Mouse (Mus musculus): ENCODE measurements around the gene Rce1. TPM values are rescaled to one million over a fixed set of nuclear protein-coding genes. Genes with fewer than 3 reads are reported as not detected.
"Not testable (repeated sequence)": the region's sequence is repeated elsewhere in the genome, so short reads cannot be mapped to it uniquely, and the experiment has no call there.

Rce1 gene
- total RNA-seq, 2 experiments from 2014 or later, result 4.6 to 5.7 TPM

DNA sequence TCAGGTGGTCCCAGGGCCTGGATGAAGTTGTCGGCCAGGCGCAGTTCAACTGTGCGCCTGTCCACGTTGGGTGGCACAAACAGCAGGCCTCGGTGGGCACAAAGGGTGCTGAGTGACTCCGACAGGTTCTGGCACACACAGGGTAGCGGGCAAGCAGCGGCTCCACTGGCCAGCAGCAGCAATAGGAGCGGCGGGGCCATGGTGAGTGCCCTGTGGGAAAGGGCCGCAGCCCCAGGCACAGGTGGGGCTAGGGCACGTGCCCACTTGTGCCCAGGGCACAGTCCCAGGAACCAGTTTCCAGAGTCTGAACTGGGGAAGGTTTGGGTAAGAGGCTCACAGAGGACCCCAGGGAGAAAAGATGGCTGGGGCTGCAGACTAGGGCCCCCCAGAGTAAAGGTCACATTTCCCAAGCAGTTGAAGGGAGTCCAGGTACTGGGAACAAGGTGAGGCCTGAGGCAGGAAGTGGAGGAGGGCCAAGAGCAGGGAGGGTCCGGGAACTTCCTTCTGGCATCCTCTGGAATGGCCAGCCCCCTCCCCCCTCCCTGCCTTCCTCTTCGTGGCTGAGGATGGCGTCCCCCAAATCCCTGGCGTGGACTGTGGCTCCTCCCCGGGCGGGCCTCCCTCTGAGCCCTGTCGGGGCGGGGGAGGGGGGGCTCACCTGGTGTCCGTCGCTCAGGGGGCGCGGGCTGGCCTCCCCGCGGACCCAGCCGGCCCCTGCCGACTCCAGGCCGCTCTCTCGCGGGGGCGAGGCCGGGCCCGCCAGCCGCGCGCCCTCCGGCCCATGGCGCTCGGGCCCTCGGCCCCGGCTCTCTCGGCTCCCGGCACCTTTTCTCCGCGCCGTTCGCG is 10.9 kb downstream of the Rce1 start:
- DNase-seq, result no peak
- intact Hi-C loops (cut with DNase I), result loop anchor here (2.0 kb wide), 1 partner anchor 116 kb away; the partner anchor contains the start of gene 2010003K11Rik

DNA sequence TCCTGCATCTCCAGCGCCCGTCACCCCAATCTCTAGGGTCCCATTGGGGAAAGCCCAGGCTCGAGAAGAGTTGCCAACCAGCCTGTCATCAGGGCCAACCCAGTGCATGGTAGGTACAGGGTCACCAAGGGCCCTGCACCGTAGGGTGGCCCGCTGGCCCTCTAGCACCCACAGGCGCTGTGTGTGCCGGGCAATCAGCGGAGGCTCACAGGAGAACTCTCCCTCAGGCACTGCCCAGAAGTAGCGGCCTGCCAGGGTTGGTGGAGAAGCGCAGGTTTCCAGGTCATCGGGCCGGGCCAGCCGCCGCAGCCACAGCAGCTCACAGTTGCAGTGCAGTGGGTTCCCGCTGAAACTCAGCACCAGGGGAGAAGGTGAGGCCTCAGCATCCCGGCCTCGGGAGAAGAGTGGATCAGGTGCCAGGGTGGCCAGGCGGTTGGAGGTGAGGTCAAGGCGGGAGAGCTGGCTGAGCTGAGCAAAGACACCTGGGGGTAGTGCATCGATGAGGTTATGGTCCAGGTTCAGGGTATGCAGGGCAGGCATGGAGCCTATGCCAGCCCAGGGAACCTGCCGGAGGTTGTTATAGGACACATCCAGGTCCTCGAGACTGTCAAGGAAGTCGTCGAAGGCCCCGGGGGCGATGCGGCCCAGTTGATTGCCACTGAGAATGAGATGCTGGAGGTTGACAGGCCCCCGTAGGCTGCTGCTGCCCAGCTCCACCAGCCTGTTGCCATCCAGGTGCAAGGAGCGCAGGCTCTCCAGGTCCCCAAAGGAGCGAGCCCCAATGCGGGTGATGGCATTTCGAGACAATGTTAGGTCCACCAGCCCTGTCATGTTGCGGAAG is 11.8 kb downstream of the Rce1 start:
- intact Hi-C loops (cut with DNase I), result loop anchor here (2.0 kb wide), 1 partner anchor 115 kb away; the partner anchor contains the start of gene 2010003K11Rik
- DNase-seq, result no peak

DNA sequence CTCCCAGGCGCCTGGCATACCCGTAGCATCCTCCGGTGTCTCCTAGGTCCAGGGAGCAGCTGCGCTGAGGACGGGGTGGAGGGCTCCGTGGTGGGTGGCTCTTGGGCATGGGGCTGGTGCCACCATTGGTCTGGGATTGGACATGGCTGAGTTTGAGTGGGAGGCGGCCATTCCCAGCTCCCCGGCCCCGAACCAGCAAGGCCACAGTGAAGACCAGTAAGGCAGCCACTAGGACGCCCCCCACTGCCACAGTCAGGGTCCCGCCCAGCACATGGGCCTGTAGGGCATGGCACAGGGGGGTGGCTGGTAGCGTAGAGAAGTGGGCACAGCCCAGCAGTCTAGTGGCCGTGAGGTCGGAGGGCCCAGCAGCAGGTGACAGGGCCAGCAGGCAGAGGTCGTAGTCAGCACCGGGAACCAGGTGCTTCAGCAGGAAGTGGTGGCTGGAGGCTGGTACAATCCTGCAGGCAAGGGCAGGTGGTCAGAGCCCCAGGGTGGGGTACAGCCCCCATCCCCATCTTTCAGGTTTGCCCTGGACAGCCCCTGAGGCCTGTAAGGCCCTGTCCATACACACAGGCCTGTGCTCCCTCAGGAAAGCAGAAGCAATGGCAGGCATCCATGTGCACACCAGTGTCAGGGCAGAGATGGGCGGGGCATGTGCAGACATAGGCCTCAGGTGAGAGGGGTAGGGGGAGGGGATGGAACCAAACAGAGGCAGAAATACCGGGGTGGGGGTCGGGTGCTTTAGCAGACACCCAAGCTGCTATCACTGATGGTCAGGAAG is 13.1 kb downstream of the Rce1 start:
- intact Hi-C loops (cut with DNase I), result no loop called here
- DNase-seq, result no peak

DNA sequence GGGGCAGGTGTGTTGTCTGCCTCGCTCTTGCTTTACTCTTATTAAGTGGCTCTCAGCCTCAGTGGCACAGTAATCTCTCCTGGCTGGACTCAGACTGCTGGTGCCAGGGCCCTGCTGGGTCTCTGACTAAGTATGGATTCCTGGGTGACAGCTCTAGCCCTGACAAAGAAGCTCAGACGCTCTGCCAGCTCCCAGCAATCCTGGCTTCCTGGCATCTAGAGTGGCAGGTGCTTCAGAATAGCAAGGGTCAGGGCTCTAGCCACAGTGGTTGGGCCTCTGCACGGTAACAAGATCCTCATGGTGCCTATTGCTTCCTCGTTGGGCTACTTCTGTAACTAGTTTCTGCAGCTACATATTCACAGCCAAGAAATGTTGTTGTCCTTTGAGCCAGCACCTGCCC is 15.3 kb downstream of the Rce1 start:
- intact Hi-C loops (cut with DNase I), result no loop called here
- DNase-seq, result no peak

DNA sequence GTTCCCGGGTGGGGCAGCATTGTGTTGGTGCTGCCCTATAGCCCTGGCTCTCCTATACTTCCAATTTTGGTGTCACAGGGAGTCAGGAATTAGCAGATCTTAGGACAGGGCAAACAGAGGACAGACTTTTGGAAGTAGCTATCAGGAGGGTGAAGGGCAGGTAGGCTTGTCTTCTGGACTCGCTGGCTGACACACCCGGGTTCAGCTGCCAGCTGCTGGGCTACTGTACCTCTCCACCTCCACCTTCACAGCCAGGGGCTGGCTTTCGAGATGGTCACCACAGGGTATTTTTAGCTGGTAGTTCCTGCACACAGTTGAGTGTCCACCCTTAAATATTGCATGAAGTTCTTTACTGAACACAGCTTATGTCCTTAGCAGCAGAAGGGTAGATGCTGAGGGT is 16.9 kb downstream of the Rce1 start:
- no peak for DNase-seq
- intact Hi-C loops (cut with DNase I), result no loop called here

DNA sequence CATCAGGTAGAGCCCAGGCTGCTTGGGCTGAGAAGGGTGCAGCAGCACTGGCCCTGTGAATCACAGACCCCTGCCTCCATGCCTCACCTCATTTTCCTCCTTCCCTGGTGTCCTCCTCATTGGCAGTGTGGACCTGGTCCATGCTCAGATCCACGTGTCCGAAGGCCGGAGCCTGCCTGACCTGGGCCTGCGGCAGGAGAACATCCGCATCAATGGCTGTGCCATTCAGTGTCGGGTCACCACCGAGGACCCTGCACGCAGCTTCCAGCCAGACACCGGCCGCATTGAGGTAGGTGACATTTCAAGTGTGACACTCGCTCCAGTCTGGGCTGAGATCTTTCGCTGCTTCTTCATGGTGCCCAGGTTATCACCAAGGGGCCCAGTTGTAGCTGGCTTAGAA is 18.0 kb downstream of the Rce1 start:
- intact Hi-C loops (cut with DNase I), result no loop called here
- DNase-seq, result no peak

DNA sequence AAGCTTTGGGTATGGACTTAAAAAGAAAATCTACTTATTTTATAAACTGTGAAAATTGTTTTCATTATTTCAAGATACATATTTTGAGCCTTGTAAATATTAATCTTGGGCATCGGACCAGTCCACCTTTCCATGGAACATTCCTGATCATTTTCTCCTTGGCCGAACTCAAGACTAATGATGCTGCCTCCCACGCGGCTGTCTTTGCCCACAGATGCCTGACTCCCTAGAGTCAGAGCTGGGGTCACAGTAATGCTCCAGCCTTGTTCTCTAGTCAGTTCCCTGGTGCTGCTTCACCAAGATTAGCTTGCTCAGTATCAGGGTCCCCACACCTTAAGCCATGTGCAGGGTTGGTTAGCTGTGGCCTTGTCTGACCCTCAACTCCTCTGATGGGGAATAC is 19.8 kb downstream of the Rce1 start:
- DNase-seq, result no peak
- intact Hi-C loops (cut with DNase I), result no loop called here

DNA sequence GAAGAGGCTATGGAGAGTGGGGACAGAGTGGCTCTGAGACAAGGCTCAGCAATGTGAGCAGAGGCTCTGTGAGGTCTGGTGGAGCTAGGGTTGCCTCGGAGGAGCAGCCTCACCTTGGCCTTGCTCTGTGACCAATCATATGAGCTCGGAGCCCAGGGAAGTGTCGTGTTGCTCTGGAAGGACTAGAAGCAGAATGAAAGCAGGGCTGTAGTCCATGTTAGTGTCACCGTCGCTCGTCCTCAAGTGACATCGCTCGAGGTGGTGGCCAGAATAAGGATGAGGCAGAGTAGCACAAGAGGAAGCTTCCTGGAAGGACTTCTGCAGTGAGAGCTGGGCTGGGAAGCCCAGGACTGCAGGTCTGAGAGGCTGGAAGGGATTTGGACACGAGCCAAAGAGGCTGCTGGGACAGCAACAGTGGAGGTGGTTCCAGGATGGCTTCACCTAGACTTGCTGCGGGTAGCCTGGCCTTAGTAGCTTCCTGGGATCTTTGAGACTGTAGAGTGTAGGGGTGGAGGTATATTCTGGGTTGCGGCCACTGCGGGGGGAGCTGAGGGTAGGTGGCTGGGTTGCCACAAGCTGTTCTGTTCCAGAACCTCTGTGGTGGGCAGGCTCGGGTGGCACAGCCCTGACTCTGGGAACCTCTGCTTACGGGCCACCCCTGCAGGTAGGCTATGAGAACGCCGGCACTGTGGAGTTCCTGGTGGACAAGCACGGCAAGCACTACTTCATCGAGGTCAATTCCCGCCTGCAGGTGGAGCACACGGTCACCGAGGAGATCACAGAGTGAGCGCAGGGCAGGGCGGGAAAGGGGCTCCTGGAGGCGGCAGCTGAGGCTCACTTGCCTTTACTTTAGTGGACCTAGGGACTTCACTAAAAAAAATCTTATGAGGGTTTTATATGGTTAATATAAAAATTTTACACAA is 21.4 kb downstream of the Rce1 start:
- intact Hi-C loops (cut with DNase I), result no loop called here
- no peak for DNase-seq

DNA sequence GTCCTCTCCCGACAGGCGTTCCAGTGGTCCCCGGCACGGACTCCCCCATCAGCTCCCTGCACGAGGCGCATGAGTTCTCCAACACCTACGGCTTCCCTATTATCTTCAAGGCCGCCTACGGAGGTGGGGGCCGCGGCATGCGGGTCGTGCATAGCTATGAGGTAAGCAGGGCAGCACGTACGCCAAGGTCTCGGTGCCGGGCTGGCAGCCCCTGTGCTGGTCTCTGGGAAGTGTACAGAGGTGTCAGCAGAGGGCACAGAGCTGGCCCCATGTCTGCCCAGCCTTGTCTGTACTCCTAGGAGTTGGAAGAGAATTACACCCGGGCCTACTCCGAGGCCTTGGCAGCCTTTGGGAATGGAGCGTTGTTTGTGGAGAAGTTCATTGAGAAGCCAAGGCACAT is 23.0 kb downstream of the Rce1 start:
- no peak for DNase-seq
- intact Hi-C loops (cut with DNase I), result no loop called here

DNA sequence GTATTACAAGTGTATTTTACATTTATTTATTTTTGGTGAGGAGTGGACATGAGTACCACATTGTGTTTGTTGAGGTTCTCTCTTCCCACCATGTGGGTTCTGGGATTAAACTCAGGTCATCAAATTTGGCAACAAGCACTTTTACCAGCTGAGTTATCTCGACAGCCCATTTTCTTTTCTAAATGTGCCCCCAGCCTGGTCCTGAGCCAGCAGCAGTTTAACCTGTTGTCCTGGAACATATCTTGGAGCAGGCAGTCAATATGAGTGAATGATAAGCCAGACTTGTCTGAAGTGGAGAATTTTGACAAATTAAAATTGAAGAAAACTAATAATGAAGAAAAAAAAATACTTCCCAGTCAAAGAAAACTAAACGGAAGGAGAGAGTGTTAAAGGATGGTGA is 29.4 kb downstream of the Rce1 start:
- intact Hi-C loops (cut with DNase I), result no loop called here
- DNase-seq, result no peak

DNA sequence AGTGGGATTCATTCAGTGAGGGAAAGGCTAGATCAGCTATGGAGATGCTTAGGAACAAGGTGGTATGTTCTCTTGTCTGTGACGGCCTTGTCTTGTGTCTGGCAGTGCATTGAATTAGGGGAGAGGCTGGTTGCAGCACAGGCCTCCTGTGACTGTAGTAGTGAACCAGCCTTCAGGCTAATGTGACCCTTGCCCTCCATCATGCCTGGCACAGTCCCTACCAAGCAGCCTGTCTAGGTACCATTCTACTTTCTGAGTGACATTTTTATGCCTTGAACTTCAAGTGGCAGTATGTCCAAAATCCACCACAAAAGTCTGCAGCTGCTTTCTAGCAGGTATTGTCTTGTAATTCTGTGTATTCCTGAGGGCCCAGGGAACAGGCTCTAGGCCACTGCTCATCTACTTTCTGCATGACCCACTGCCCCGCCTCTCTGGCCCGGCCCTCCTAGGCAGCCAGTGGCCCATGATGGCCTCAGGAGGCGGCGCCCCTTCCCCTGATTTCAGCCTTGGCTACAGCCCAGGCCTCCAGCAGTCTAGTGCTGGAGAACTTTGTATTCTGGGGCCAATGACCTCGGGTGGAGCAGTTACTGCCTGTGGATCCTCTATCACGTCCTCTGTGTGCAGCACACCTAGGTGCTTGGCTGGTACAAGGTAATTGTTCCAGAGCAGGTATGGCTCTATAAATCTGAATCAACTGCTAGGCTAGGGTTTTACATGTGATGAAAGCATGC is 31.5 kb downstream of the Rce1 start:
- intact Hi-C loops (cut with DNase I), result no loop called here
- no peak for DNase-seq

DNA sequence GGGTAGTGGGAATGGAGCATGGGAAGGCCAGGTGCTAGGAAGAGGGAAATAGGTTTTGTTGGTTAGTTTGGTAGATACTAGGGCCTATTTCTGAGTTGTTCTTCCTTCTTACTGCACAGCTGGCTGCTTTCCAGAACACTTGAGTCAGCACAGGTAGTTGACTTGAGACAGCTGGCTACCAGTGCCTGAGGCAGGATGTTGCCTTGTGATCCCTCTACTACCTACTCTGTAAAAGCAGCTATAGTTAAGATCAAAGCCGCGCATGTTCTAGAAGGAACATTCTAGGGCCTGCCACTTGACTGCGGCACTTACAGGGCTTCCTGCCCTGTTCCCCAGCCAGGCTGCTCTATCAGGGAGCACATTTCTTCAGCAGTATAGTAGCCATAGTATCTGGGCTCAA is 35.4 kb downstream of the Rce1 start:
- DNase-seq, result no peak
- intact Hi-C loops (cut with DNase I), result no loop called here

DNA sequence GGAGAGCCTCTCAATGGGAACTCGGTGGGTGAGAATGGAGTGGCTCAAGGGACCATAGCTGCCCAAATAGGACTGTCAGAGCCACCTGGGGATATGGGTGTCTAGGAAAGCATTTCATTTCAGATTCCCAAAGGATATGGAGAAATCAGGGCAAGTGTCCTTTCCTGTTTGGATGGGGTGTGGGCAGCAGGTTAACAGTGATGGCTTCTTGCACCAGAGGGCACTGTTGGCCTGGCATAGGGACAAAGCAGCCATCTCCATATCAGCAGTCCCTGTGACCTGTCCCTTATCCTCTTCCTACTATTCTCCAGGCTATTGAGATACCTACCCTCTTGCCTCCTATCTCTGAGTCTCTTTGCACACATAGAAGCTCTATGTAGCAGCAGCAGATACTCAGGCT is 36.4 kb downstream of the Rce1 start:
- intact Hi-C loops (cut with DNase I), result no loop called here
- DNase-seq, result no peak

DNA sequence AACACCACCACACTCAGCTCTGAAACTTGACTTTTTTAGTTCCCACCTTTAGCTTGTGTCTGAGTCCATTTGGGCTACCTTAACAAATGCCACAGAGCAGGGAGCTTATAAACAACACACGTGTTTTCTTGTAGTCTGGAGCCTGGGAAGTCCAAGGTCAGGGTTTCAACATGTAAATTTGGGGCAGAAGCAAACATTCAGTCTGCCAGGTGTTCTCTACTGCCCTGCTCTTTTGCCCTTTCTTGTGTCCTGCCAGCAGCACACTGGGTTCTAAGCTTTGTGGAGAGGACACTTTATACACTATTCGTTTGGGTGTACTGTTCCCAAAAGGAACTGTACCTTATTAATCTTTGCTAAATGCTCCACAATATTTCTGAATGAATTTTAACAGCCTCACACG is 37.0 kb downstream of the Rce1 start:
- intact Hi-C loops (cut with DNase I), result no loop called here
- DNase-seq, result no peak

DNA sequence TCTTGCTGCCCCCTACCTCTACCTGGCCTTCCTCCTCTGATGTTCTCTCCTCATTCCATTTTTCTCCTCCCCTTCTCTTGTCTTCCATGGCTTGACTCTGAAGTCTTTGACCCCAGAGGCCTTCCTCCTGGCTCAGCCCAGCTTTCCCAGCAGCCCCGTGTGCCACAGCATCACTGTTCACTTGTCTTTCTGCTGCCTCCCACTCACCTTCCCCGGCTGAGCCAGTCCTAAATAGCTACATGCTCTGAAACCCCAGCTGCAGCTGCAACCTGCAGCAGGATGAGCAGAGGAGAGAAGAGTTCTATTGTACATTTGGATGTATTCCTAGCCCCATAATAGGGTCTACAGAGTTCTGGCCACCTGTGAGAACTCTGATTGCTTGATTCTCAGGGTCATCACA is 38.0 kb downstream of the Rce1 start:
- no peak for DNase-seq
- intact Hi-C loops (cut with DNase I), result no loop called here

DNA sequence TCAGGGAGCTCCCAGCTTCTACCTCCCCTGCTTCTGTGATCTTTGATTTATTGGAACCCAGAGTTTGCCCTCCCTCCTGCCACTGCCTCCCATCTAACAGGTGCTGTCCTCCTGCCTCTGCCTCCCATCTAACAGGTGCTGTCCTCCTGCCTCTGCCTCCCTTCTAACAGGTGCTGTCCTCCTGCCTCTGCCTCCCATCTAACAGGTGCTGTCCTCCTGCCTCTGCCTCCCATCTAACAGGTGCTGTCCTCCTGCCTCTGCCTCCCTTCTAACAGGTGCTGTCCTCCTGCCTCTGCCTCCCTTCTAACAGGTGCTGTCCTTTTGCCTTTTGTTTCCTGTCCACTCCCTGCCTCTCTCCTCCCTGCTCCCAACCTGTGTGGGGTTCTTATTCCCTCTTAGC is 38.7 kb downstream of the Rce1 start:
- DNase-seq; intact Hi-C loops (cut with DNase I): not testable (repeated sequence)

DNA sequence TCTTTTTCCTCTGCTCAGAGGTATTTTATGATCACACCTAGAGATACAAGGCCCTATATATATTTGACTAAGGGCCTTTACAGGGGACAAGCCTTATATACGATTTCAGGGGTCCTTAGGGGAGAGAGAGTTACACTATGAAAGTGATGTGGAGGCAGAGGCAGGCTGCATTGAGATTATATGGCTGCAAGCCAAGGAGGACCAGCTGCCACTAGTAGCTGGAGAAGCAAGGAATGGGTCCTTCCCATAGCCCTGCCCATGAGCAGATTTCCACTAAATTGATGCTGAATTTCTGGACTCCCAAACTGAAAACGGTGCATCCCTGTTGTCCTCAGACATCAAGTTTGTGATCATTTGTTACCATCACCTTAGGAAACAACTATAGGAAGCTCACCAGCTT is 41.6 kb downstream of the Rce1 start:
- DNase-seq, result no peak
- intact Hi-C loops (cut with DNase I), result no loop called here

DNA sequence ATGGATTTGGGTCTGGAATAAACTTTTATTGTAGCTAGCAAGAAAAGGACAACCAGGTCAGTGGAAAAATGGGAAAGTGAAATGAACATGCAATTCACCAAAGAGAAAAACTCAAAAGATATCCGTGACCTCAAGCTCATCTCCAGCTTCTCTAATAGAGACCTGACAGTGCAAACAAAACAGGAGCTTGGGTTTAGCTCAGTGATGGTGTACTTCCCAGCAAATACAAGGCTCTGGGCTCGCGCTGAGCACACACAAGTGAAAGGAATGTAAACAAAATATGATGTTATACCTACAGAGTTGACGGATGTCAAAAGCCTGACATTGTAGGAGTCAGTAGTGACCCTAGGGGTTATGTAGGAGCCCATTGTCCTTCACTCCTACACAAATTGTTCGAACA is 46.1 kb downstream of the Rce1 start:
- DNase-seq, result no peak
- intact Hi-C loops (cut with DNase I), result no loop called here

DNA sequence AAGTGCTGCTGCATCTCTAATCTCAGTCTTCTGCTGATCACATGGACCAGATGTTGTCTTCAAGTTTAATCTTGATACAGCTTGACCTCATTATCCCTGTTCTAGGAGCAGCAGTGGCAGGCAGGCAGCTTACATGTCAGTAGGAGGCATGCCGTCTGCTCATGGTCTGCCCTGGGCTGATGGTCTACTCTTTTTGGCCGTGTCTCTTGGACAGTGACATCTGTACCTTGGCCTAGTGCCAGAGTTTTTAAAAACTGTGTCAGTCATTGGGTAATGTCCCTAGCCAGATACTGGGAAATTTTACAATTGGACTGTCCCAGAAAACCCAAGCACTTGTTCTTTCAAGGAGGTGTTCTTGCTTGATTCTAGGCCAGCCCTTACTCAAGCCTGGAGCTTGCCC is 46.6 kb downstream of the Rce1 start:
- intact Hi-C loops (cut with DNase I), result no loop called here
- DNase-seq, result no peak
